Mouse (Mus musculus) small intestine, adult 2 months (tissue): ENCODE measurements around the gene Entpd1.

Source experiments
- CTCF ChIP-seq: fragments of 200-500 bp; IDR thresholded peaks from 2 replicates; pipeline ENCODE4 v1.5.1; 2012; ENCODE audit warnings: low read depth, mild to moderate bottlenecking, control low read depth, inconsistent platforms, low read length, moderate library complexity, mixed read lengths; ENCODE audit not compliant: insufficient replicate concordance, insufficient read length; ENCODE audit errors: extremely low read depth
- POLR2A ChIP-seq: fragments of 200-500 bp; IDR thresholded peaks from 2 replicates; pipeline ENCODE4 v1.6.1; 2012; ENCODE audit warnings: low read depth, mild to moderate bottlenecking, control low read depth, inconsistent platforms, low read length, moderate library complexity

- TF ChIP-seq CTCF (no peak), POLR2A (no peak)
Observed at GRCm38 (mm10) chr19:40650090-40650489, 37.9 kb downstream of the Entpd1 start.
